Mouse (Mus musculus): ENCODE data around the gene Metrn.

Gene Metrn

DNA sequence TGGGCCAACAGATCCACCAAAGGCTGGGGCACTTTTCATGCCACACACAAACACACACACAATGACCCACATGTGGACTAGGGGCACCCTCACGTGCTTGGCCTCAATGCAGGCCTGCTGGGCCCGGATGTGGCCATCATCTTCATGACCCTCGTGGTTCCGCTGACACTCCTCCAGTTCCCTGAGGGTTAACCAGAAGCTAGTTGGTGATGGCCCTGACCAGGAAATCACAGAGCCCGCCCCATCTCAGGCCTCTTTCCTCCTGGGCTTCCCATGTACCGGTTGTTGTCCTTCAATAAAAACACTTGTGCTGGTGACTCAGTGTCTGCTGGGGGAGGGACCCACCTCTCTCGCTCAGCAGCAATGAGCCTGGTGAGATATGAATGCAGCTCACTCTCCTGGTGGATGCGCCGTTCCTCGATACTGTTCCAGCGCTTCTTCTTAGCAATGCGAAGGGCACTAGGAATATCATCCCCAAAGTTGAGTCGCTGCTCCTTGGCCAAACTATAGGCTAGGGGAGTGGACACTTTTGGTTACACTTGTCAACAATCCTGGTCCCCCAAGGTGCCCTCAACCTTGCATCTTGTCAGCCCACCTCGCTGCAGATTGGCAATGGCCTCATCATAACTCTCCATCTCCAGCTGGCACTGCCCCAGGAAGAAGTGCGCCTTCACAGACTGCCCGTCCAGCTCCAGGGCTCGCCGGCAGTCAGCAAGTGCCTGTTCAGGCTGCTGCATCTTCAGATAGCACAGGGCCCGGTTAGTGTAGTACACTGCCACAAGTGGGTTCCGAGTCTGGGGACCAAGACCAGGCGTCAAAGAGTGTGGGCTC lies 34.7 kb upstream of the Metrn start:
- no peak for DNase-seq (ENCODE audit: low spot score in 2 of 2)

DNA sequence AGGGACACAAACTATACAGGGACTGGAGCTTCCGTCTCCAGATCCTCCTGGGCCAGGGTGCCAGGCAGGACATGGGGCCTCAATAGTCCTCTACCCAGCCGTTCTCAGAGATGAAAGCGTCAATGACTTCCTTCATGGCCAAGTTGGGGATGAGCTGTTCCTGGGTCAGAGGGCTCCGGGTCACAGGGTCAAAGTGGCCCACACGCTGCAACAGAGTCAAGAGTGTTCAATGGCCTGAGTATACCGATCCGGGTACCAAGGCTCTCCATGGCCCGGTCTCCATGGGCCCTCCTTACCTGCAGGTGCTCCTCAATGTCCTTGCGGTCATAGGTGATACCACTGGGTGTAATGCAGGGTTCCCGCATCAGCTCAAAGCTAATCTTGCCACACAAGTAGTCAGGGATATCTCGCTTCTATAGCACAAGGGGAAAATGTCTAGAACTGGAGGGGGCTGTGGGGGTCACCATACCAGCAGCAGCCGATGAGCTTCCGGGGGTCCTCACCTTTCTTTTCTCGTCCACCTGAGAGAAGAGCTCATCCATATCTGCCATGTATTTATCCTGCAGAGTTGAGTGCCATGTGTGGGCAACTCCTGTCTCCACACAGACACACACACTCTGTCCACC lies 34.0 kb upstream of the Metrn start:
- no peak for DNase-seq (ENCODE audit: low spot score in 2 of 2)

DNA sequence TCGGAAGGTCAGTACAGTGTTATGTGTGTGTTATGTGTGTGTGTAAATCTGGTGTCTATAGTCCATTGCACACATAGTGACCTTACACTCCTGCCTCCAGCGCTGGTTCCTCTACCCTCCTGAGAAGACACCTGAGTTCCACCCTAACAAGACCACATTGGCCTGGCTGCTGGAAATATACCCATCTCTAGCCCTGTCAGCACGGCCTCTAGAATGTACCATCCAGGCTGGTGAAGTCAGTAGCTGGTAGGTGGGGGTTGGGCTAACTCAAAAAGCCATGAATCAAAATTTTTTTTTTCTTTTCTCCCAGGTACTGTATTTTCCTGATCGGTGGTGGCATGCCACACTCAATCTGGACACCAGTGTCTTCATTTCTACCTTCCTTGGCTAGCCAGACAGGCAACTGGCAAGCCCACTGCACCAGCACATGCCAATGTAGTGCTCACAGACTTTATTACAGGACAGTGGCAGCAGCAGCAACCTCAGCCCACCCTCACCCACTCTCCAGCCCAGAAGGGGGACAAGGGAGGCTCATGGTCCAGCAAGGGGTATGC lies 33.3 kb upstream of the Metrn start:
- no peak for DNase-seq (ENCODE audit: low spot score in 2 of 2)

DNA sequence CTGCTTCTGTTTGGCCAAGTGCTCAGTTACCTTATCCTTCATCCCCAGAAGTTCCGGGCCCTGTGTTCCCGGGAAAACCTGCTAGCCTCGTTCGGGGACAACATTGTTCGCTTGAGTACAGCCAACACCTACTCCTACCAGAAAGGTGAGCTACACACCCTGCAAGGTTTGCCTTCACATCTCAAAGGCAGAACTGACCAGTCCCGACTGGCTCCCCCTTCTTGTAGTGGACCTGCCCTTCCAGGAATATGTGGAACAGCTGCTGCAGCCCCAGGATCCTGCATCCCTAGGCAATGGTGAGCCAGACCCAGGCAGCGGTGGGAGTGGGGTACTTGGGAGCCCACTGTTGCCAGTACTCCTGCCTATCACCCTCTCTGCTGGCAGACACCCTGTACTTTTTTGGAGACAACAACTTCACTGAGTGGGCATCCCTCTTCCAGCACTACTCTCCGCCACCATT lies 32.7 kb upstream of the Metrn start:
- DNase-seq (ENCODE audit: low spot score in 2 of 2), result no peak

DNA sequence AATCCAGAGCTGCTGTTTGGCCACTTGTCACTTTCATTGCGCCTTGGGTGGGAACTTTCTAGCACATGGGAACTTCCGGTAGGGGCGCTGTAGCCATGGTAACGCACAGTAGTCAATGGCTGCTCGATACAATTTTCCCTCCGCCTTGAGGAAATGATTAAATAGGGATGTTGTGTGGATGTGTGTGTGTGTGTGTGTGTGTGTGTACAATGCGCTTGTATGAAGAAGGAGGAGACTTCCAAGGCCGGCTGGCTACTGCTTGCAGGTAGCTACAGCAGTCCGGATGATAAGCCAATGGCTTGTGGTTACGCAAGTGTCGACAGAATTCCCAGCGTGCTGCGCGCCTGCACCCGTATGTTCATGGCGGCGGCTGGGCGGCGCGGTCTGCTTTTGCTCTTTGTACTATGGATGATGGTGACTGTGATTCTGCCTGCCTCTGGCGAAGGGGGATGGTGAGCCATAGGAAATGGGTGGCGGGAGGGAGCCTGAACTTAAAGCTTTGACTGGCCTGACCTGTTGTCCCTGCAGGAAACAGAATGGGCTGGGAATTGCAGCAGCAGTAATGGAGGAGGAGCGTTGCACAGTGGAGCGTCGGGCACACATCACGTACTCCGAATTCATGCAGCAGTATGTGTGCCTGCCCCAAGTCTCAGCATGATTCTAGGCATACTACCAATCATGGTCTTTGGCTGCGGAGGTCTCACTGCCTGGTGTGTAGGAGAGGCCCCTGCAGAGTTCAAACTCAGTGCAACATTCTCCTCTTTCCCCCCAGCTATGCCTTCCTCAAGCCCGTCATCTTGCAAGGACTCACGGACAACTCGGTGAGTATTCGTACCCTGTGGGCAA lies 32.0 kb upstream of the Metrn start, which contains the start of gene Jmjd8:
Gene Jmjd8 (plus strand): TSS at position 156 of the 846 bp plus-strand sequence.
- peak in 1 of 2 experiments; percentile 84 for DNase-seq (ENCODE audit: low spot score in 2 of 2)

DNA sequence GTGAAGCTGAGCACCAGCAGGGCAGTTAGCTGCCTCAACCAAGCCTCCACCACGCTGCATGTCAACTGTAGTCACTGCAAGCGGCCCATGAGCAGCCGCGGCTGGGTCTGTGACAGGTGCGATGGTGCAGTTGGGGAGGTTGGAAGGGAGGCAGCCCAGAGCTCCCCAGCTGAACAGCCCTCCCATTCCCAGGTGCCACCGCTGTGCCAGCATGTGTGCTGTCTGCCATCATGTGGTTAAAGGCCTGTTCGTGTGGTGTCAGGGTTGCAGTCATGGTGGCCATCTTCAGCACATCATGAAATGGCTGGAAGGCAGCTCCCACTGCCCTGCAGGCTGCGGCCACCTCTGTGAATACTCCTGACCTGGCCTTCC lies 31.3 kb upstream of the Metrn start:
- no peak for DNase-seq (ENCODE audit: low spot score in 2 of 2)

DNA sequence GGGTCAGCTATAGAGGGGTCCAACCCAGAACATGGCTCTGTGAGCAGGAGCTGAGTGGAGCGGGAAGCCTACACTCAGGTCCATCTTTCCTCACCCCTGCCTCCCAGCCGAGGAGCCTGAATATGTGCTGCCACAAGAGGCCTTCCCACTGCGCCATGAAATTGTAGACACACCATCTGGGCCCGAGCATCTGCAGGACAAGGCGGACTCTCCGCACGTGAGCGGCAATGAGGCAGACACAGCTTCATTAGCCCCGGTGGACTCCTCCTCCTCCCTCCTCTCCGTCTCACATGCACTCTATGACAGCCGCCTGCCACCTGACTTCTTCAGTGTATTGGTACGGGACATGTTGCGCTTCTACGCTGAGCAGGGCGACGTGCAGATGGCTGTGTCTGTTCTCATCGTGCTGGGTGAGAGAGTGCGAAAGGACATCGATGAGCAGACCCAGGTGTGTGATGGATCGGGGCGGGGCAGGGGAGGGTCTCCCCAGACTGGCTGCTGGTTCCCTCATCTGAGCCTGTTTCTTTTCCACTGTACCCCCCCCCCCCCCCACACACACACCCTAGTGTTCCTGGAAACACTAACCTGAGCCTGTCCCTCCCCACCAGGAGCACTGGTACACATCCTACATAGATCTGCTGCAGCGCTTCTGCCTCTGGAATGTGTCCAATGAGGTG lies 30.7 kb upstream of the Metrn start:
- DNase-seq (ENCODE audit: low spot score in 2 of 2), result no peak

DNA sequence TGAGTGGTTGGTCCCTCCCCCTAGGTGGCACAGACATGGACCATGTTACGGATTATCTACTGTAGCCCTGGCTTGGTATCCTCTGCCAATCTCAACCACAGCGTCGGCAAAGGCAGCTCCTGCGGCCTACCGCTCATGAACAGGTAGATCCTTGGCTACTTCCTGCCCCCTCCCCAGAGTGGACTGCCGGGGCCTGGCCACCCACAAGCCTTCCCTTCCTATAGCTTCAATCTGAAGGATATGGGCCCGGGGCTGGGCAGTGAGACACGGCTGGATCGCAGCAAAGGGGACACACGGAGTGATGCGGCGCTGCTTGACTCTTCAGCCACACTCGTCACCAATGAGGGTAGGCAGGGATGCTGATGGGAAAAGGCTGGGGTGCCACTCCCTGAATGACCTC lies 30.1 kb upstream of the Metrn start:
- no peak for DNase-seq (ENCODE audit: low spot score in 2 of 2)

DNA sequence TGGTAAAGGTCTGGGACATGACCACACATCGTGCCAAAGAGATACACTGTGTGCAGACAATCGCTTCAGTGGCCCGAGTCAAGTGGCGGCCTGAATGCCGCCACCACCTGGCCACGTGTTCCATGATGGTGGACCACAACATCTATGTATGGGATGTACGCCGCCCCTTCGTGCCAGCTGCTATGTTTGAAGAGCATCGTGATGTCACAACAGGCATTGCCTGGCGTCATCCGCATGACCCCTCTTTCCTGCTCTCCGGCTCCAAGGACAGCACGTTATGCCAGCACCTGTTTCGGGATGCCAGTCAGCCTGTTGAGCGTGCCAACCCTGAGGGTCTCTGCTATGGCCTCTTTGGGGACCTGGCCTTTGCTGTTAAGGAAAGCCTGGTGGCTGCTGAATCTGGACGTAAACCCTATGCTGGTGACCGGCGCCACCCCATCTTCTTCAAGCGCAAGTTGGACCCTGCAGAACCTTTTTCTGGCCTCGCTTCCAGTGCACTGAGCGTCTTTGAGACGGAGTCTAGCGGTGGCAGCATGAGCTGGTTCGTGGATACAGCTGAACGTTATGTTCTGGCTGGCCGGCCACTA lies 29.1 kb upstream of the Metrn start:
- no peak for DNase-seq (ENCODE audit: low spot score in 2 of 2)

DNA sequence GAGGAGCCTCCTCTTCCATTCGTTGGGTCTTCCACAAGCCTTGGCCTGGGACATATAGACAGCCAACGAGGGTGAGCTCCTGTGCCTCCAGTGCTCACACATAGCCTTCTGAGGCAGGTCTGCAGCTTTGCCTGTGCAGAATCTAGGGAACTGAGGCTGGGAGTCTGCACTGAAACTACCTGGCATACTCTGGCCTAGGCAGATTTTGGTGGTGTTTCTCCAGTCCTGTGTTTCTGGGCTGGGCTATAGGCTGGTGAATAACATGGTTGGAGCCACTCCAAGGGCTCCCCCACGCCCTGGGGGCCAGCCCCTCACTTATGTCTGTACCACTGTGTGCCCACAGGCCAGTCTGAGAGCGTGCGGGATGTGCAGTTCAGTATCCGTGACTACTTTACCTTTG lies 28.4 kb upstream of the Metrn start:
- DNase-seq (ENCODE audit: low spot score in 2 of 2), result no peak

DNA sequence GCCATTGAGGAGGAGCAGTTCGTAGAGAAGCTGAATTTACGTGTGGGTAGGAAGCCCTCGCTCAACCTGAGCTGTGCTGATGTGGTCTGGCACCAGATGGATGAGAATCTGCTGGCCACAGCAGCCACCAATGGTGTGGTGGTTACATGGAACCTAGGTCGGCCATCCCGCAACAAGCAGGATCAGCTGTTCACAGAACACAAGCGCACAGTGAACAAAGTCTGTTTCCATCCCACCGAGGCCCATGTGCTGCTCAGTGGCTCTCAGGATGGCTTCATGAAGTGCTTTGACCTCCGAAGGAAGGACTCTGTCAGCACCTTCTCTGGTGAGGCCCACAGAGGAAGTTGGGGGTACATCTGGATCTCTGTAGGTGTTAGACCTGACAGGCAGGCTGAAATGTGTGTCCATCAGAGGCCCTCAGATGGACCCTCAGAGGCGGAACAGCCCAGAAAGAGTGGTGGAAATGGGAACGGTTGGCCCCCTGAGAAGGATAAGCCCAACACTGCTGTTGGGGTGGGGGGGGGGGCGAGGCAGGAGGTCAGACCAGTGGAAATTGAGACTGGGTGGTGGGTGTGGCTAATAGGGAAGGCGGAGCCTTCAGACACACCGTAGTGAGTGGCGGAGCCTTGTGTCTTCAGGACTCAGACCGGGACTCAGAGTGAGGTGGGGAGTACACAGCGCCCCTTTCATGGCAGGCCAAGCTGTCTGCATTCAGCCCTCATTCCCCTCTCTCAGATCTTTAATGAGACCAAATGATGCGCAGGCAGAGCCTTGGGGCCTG lies 27.6 kb upstream of the Metrn start:
- DNase-seq (ENCODE audit: low spot score in 2 of 2), result no peak

DNA sequence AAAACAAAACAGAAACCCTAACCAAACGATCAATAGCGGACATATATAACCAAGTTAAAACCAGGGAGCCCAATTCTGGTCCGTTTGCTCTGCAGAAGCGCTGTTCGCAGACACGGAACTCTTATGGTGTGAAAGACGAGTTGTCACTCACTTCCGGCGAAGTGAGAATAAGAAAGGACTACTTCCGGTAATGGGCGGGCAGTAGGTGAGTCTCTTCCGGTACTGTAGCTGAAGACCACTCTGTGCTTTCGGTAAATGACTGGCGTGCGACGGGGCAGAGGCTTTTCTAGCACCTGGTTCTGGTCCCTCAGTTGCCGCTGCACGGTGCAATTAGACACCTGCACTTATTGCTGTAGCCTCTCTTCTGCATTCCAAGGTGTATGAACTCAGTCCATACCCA lies 26.5 kb upstream of the Metrn start, which contains the start of gene Wdr24:
Gene Wdr24 (plus strand): TSS at position 176 of the 400 bp plus-strand sequence.
- peak in 1 of 2 experiments; percentile 87 for DNase-seq (ENCODE audit: low spot score in 2 of 2)

DNA sequence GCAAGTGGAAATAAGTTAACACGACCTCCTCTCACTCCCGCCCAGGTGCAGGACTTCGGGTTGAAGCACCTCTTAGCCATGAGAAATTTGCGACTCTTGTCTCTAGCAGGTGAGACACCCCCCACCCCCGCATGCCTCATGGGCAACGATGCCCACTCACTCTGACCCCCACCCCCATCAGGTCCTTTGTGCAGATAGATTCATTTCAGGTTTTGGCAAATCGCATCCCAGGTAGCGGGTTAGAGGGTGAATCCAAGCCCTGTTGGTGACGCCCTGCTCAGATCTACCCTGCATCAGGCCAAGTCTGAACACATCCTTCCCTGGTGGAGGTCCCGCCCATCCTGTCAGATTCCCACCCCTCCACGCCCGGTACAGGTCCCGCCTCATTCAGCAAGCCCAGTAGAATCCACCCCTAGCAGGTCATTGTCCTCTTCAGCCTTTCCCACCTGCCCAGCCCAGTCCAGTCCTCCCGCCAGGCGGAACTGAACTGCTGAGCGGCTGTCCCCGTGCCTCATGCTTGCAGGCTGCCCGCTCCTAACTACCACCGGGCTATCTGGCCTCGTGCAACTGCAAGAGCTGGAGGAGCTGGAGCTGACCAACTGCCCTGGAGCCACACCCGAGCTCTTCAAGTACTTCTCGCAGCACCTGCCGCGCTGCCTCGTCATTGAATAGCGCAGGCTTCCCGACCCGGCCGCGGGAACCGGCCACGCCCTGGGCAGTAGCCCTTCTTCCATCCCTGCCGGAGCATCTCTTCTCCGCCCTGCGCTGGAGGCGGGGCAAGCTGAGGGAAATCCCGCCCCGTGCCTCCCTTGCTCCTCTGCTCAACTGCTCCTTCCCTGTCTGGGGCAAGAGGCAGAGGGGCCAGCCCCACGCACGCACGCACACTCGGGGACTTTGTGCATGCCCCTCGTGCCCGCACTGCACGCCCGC lies 22.2 kb upstream of the Metrn start:
- DNase-seq (ENCODE audit: low spot score in 2 of 2), result no peak

DNA sequence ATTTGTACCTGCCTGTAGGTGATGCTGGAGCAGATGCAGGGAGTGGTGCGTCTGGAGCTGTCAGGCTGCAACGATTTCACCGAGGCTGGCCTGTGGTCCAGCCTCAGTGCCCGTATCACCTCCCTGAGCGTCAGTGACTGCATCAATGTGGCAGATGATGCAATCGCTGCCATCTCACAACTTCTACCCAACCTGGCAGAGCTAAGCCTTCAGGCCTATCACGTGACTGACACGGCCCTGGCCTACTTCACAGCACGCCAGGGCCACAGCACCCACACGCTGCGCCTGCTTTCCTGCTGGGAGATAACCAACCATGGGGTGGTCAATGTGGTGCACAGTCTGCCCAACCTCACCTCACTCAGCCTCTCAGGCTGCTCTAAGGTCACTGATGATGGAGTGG lies 20.7 kb upstream of the Metrn start:
- no peak for DNase-seq (ENCODE audit: low spot score in 2 of 2)

DNA sequence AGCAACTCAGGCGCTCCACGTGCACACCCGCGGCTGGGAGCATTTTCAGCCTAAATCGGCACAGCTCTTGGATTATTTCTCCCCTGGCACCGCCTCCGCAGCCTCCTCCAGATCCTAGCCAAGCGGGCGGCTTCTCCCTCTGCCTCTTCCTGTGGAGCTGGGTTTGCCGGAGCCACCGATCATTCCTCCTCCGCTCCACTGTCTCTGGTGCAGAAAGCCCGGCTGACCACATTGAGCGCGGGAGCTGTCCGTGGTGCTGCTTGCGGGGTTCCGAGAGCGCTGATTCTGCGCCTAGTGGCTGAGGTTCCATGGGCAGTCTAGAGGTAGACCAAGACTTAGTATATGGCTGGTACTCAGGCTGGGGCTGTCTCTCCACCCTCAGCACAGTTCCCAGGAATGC lies 16.5 kb upstream of the Metrn start:
- DNase-seq (ENCODE audit: low spot score in 2 of 2), result peak; percentile 79 to 91

DNA sequence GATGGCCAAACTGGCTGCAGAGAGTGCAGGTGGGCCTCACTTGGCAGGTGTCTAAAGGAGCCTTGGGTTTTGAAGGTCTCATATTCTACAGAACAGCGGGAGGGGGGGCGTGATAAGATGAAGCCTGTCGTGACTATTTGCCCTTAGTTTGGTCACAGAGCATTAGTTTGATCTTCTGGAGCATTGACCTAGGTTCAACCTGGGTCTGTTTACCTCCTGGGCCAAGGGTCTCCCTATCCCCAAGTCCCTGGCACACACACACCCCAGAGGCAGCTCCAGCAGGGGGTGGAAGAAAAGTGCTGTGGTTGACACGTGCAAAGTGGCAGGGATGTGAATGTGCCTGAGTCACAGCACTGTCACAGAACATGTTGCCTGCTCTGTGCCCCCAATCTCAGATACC lies 14.0 kb upstream of the Metrn start:
- no peak for DNase-seq (ENCODE audit: low spot score in 2 of 2)

DNA sequence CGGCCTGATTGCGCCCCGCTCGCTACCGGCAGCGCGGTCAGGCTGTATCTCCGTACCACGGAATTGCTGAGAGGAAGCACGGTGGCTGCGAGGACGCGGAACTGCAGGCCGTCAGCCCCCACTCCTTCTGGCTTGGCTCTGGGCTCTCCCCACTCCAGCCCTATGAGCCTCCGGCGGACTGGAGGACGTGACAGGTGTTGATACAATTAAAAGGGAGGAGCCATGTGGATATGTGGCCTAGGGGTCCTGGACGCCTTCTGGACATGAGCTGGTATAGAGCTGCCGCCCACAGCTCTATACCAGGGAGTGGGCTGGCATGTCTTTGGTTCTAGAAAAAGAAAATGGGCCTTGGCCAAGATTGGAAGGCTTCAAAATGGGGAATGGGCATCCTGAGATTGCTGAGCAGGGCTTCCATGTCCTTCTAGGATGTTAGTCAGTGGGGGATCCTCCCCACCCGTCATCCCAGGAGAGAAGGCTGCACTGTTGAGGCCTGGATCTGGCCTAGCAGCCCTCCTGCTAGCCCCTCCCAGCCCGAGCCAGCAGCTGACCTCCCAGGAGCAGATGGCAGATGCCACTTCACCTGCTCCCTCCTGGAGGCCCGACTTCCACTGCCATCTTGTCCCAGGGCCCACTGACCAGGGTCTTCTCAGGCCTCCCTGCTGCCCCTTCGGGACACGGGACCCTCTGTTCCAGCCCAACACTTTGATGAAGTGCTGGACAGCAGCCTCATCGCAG lies 12.8 kb upstream of the Metrn start:
- DNase-seq (ENCODE audit: low spot score in 2 of 2), result peak in 1 of 2 experiments; percentile 51

Measured in left cerebral cortex, adult 9 months (tissue).